Mouse (Mus musculus): ENCODE measurements around the gene Tcerg1l. TPM values are rescaled to one million over a fixed set of nuclear protein-coding genes. Genes with fewer than 3 reads are reported as not detected.

Gene Tcerg1l
- polyA plus RNA-seq, 1 experiment from 2014 or later, result 0.23 TPM

GRCm38 (mm10) chr7:138271328-138271727 lies 126.2 kb downstream of the Tcerg1l start:
- Histone ChIP-seq H3K4me2 (ENCODE audit: low read depth, low read length) (no peak overlapping the region), H3K4me1 (ENCODE audit: control insufficient read depth, insufficient read depth, low read length) (no peaks in the 10 kb centered on the region), H3K27me3 (ENCODE audit: control insufficient read depth, insufficient read depth, low read length) (no peaks in the 10 kb centered on the region), H3K9ac (ENCODE audit: low read length) (no peak overlapping the region), H3K36me3 (ENCODE audit: control insufficient read depth, insufficient read depth, low read length) (no peaks in the 10 kb centered on the region), H3K9me3 (replicated peaks; ENCODE audit: control insufficient read depth, low read length) (no peaks in the 10 kb centered on the region), H3K27ac (ENCODE audit: low read length) (no peak overlapping the region), H3K4me3 (replicated peaks; ENCODE audit: low read length) (no peak overlapping the region)
- ATAC-seq (ENCODE audit: insufficient read depth, low FRiP score), result no peak
- 76% methylated on average over 7 of the region's 7 CpGs for WGBS

- no peaks in the 10 kb centered on the region for H3K4me1 ChIP-seq (ENCODE audit: control insufficient read depth, insufficient read depth, low read length)
- ATAC-seq (ENCODE audit: insufficient read depth, low FRiP score), result no peak
- 84% methylated on average over 8 of the region's 8 CpGs for WGBS
Measured at GRCm38 (mm10) chr7:138269386-138269785, 128.1 kb downstream of the Tcerg1l start.

GRCm38 (mm10) chr7:138267976-138268646 lies 129.4 kb downstream of the Tcerg1l start:
- H3K9ac ChIP-seq (ENCODE audit: low read length), result no peak overlapping the region
- ATAC-seq (ENCODE audit: insufficient read depth, low FRiP score), result no peak
- H3K4me3 ChIP-seq (replicated peaks; ENCODE audit: low read length), result no peak overlapping the region
- H3K27ac ChIP-seq (ENCODE audit: low read length), result no peak overlapping the region
- no peaks in the 10 kb centered on the region for H3K36me3 ChIP-seq (ENCODE audit: control insufficient read depth, insufficient read depth, low read length)
- no peaks in the 10 kb centered on the region for H3K27me3 ChIP-seq (ENCODE audit: control insufficient read depth, insufficient read depth, low read length)
- no peaks in the 10 kb centered on the region for H3K9me3 ChIP-seq (replicated peaks; ENCODE audit: control insufficient read depth, low read length)
- 66% methylated on average over 5 of the region's 5 CpGs for WGBS
- H3K4me1 ChIP-seq (ENCODE audit: control insufficient read depth, insufficient read depth, low read length), result no peaks in the 10 kb centered on the region
- H3K4me2 ChIP-seq (ENCODE audit: low read depth, low read length), result no peak overlapping the region

More at GRCm38 (mm10) chr7:138269386-138269785, 128.1 kb downstream of the Tcerg1l start:
- H3K36me3 ChIP-seq (ENCODE audit: control insufficient read depth, insufficient read depth, low read length), result no peaks in the 10 kb centered on the region
- H3K4me2 ChIP-seq (ENCODE audit: low read depth, low read length), result no peak overlapping the region
- H3K27ac ChIP-seq (ENCODE audit: low read length), result no peak overlapping the region
- H3K9ac ChIP-seq (ENCODE audit: low read length), result no peak overlapping the region
- no peak overlapping the region for H3K4me3 ChIP-seq (replicated peaks; ENCODE audit: low read length)
- no peaks in the 10 kb centered on the region for H3K9me3 ChIP-seq (replicated peaks; ENCODE audit: control insufficient read depth, low read length)
- H3K27me3 ChIP-seq (ENCODE audit: control insufficient read depth, insufficient read depth, low read length), result no peaks in the 10 kb centered on the region

- no peak for ATAC-seq (ENCODE audit: insufficient read depth, low FRiP score)
Measured at GRCm38 (mm10) chr7:138248612-138249011, 148.9 kb downstream of the Tcerg1l start.

GRCm38 (mm10) chr7:138248176-138248575 lies 149.4 kb downstream of the Tcerg1l start:
- 71% methylated on average over 3 of the region's 3 CpGs for WGBS
- H3K4me3 ChIP-seq (replicated peaks; ENCODE audit: low read length), result no peak overlapping the region
- no peak overlapping the region for H3K9ac ChIP-seq (ENCODE audit: low read length)
- H3K27me3 ChIP-seq (ENCODE audit: control insufficient read depth, insufficient read depth, low read length), result no peaks in the 10 kb centered on the region
- no peak overlapping the region for H3K4me2 ChIP-seq (ENCODE audit: low read depth, low read length)
- H3K36me3 ChIP-seq (ENCODE audit: control insufficient read depth, insufficient read depth, low read length), result no peaks in the 10 kb centered on the region
- no peaks in the 10 kb centered on the region for H3K4me1 ChIP-seq (ENCODE audit: control insufficient read depth, insufficient read depth, low read length)
- no peak overlapping the region for H3K27ac ChIP-seq (ENCODE audit: low read length)
- ATAC-seq (ENCODE audit: insufficient read depth, low FRiP score), result no peak
- no peaks in the 10 kb centered on the region for H3K9me3 ChIP-seq (replicated peaks; ENCODE audit: control insufficient read depth, low read length)

More at GRCm38 (mm10) chr7:138248612-138249011, 148.9 kb downstream of the Tcerg1l start:
- H3K4me1 ChIP-seq (ENCODE audit: control insufficient read depth, insufficient read depth, low read length), result no peaks in the 10 kb centered on the region
- no peak overlapping the region for H3K9ac ChIP-seq (ENCODE audit: low read length)
- WGBS, result 77% methylated on average over 5 of the region's 5 CpGs
- no peaks in the 10 kb centered on the region for H3K9me3 ChIP-seq (replicated peaks; ENCODE audit: control insufficient read depth, low read length)
- H3K27ac ChIP-seq (ENCODE audit: low read length), result no peak overlapping the region
- H3K4me3 ChIP-seq (replicated peaks; ENCODE audit: low read length), result no peak overlapping the region
- H3K4me2 ChIP-seq (ENCODE audit: low read depth, low read length), result no peak overlapping the region
- H3K36me3 ChIP-seq (ENCODE audit: control insufficient read depth, insufficient read depth, low read length), result no peaks in the 10 kb centered on the region
- no peaks in the 10 kb centered on the region for H3K27me3 ChIP-seq (ENCODE audit: control insufficient read depth, insufficient read depth, low read length)

GRCm38 (mm10) chr7:138246684-138247083 lies 150.8 kb downstream of the Tcerg1l start:
- H3K9me3 ChIP-seq (replicated peaks; ENCODE audit: control insufficient read depth, low read length), result no peaks in the 10 kb centered on the region
- H3K9ac ChIP-seq (ENCODE audit: low read length), result no peak overlapping the region
- no peaks in the 10 kb centered on the region for H3K27me3 ChIP-seq (ENCODE audit: control insufficient read depth, insufficient read depth, low read length)
- WGBS, result 20% methylated on average over 2 of the region's 2 CpGs
- H3K4me1 ChIP-seq (ENCODE audit: control insufficient read depth, insufficient read depth, low read length), result no peaks in the 10 kb centered on the region
- H3K4me3 ChIP-seq (replicated peaks; ENCODE audit: low read length), result no peak overlapping the region
- ATAC-seq (ENCODE audit: insufficient read depth, low FRiP score), result no peak
- H3K36me3 ChIP-seq (ENCODE audit: control insufficient read depth, insufficient read depth, low read length), result no peaks in the 10 kb centered on the region
- no peak overlapping the region for H3K27ac ChIP-seq (ENCODE audit: low read length)
- H3K4me2 ChIP-seq (ENCODE audit: low read depth, low read length), result no peak overlapping the region

GRCm38 (mm10) chr7:138242229-138242628 lies 155.3 kb downstream of the Tcerg1l start:
- Histone ChIP-seq H3K4me1 (ENCODE audit: control insufficient read depth, insufficient read depth, low read length) (no peaks in the 10 kb centered on the region), H3K4me3 (replicated peaks; ENCODE audit: low read length) (no peak overlapping the region), H3K9me3 (replicated peaks; ENCODE audit: control insufficient read depth, low read length) (no peaks in the 10 kb centered on the region), H3K27me3 (ENCODE audit: control insufficient read depth, insufficient read depth, low read length) (no peaks in the 10 kb centered on the region), H3K4me2 (ENCODE audit: low read depth, low read length) (no peak overlapping the region), H3K36me3 (ENCODE audit: control insufficient read depth, insufficient read depth, low read length) (no peaks in the 10 kb centered on the region), H3K9ac (ENCODE audit: low read length) (no peak overlapping the region), H3K27ac (ENCODE audit: low read length) (no peak overlapping the region)
- WGBS, result 63% methylated on average over 5 of the region's 5 CpGs
- no peak for ATAC-seq (ENCODE audit: insufficient read depth, low FRiP score)

GRCm38 (mm10) chr7:138237708-138238225 lies 159.8 kb downstream of the Tcerg1l start:
- H3K27me3 ChIP-seq (ENCODE audit: control insufficient read depth, insufficient read depth, low read length), result no peaks in the 10 kb centered on the region
- H3K4me2 ChIP-seq (ENCODE audit: low read depth, low read length), result no peak overlapping the region
- no peak for ATAC-seq (ENCODE audit: insufficient read depth, low FRiP score)
- no peak overlapping the region for H3K4me3 ChIP-seq (replicated peaks; ENCODE audit: low read length)
- H3K27ac ChIP-seq (ENCODE audit: low read length), result no peak overlapping the region
- no peaks in the 10 kb centered on the region for H3K9me3 ChIP-seq (replicated peaks; ENCODE audit: control insufficient read depth, low read length)
- no peak overlapping the region for H3K9ac ChIP-seq (ENCODE audit: low read length)
- H3K36me3 ChIP-seq (ENCODE audit: control insufficient read depth, insufficient read depth, low read length), result no peaks in the 10 kb centered on the region
- WGBS, result 17% methylated on average over 5 of the region's 5 CpGs
- H3K4me1 ChIP-seq (ENCODE audit: control insufficient read depth, insufficient read depth, low read length), result no peaks in the 10 kb centered on the region

- Histone ChIP-seq H3K4me2 (ENCODE audit: low read depth, low read length) (no peak overlapping the region), H3K9me3 (replicated peaks; ENCODE audit: control insufficient read depth, low read length) (no peaks in the 10 kb centered on the region), H3K27ac (ENCODE audit: low read length) (no peak overlapping the region), H3K4me1 (ENCODE audit: control insufficient read depth, insufficient read depth, low read length) (no peaks in the 10 kb centered on the region), H3K27me3 (ENCODE audit: control insufficient read depth, insufficient read depth, low read length) (no peaks in the 10 kb centered on the region), H3K36me3 (ENCODE audit: control insufficient read depth, insufficient read depth, low read length) (no peaks in the 10 kb centered on the region), H3K4me3 (replicated peaks; ENCODE audit: low read length) (no peak overlapping the region), H3K9ac (ENCODE audit: low read length) (no peak overlapping the region)
- no peak for ATAC-seq (ENCODE audit: insufficient read depth, low FRiP score)
- 74% methylated on average over 3 of the region's 3 CpGs for WGBS
Measured at GRCm38 (mm10) chr7:138224252-138224651, 173.3 kb downstream of the Tcerg1l start.
